Mouse (Mus musculus): Measurements from ENCODE around the gene Neurl1a. TPM values are rescaled to one million over a fixed set of nuclear protein-coding genes. Genes with fewer than 3 reads are reported as not detected.

Neurl1a gene
- total and polyA plus RNA-seq, 3 experiments = 0.03 TPM; not detected in 2

DNA sequence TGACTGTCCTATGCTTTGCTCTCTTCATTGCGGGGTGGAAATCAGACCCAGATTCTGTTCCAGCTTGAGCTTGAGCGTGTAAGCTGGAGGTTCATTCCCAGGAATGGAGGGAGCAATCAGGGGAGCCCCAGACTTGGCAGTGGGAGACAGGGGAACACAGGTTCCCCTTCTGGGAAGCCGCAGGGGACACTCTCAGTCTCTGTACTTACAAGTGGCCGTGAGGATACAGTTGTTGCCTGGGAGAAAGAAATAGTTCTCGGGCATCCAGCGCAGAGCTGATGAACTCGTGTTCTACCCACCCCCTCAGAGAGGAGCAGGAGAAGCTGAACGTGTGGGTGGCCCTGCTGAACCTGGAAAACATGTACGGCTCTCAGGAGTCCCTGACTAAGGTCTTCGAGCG is 49.8 kb upstream of the Neurl1a start (continued):
- no peak for TF ChIP-seq SIN3A (IDR thresholded peaks at IDR 0.05; ENCODE audit: low read length)

GRCm38 (mm10) chr19:47130551-47131125 is 48.0 kb upstream of the Neurl1a start:
- no peaks in the 10 kb centered on the region for H3K27me3 ChIP-seq (ENCODE audit: control insufficient read depth in 1 of 2, insufficient read depth in 2 of 2, low read length in 2 of 2)
- H3K9me3 ChIP-seq (replicated peaks; ENCODE audit: insufficient read depth, low read length) = no peaks in the 10 kb centered on the region
- no peak for TF ChIP-seq CTCF (IDR thresholded peaks at IDR 0.05 in 2 of 3, conservative IDR thresholded peaks at IDR 0.05 in 1 of 3; ENCODE audit: control insufficient read depth in 1 of 3, insufficient read depth in 1 of 3, low read depth in 2 of 3, low read length in 3 of 3, poor library complexity in 1 of 3, severe bottlenecking in 1 of 3)
- TF ChIP-seq RAD21 (IDR thresholded peaks at IDR 0.05; ENCODE audit: low read depth, low read length) = no peak
- TF ChIP-seq NRF1 (IDR thresholded peaks at IDR 0.05; ENCODE audit: insufficient read depth, low read depth, low read length, poor library complexity, severe bottlenecking) = no peak
- no peak for TF ChIP-seq NELFE (IDR thresholded peaks at IDR 0.05; ENCODE audit: low read depth, low read length)
- TF ChIP-seq MXI1 (IDR thresholded peaks at IDR 0.05; ENCODE audit: low read depth, low read length) = no peak
- TF ChIP-seq CHD2 (IDR thresholded peaks at IDR 0.05; ENCODE audit: low read length) = no peak
- no peak for TF ChIP-seq ELF1 (IDR thresholded peaks at IDR 0.05; ENCODE audit: low read depth, low read length)
- no peak for TF ChIP-seq USF1 (IDR thresholded peaks at IDR 0.05; ENCODE audit: low read depth, low read length)
- no peak for TF ChIP-seq MYB (IDR thresholded peaks at IDR 0.05; ENCODE audit: low read depth, low read length)
- TF ChIP-seq TBP (IDR thresholded peaks at IDR 0.05; ENCODE audit: low read depth, low read length) = no peak
- TF ChIP-seq SIN3A (IDR thresholded peaks at IDR 0.05; ENCODE audit: low read length) = no peak
- TF ChIP-seq SMC3 (IDR thresholded peaks at IDR 0.05; ENCODE audit: low read depth, low read length) = no peak
- no peak overlapping the region for H3K27ac ChIP-seq (ENCODE audit: control insufficient read depth, low read depth, low read length)
- no peak for DNase-seq (ENCODE audit: low read depth, low spot score)
- H3K4me1 ChIP-seq (ENCODE audit: control insufficient read depth in 1 of 2, insufficient read depth in 2 of 2, low read length in 2 of 2) = peaks cover 5 to 17% of the 10 kb centered on the region in 2 experiments
- no peaks in the 10 kb centered on the region for H3K79me2 ChIP-seq (ENCODE audit: control insufficient read depth, insufficient read depth, low read length, poor library complexity)
- no peak overlapping the region for H3K9ac ChIP-seq (ENCODE audit: control insufficient read depth, low read depth, low read length, poor library complexity, severe bottlenecking)
- H3K4me3 ChIP-seq (ENCODE audit: control insufficient read depth in 1 of 2, insufficient read depth in 1 of 2, low read depth in 2 of 2, low read length in 2 of 2) = no peak overlapping the region
- peaks cover 18 to 19% of the 10 kb centered on the region in 2 experiments for H3K36me3 ChIP-seq (ENCODE audit: control insufficient read depth in 1 of 2, insufficient read depth in 2 of 2, low read length in 2 of 2)

- peak; percentile 92 for DNase-seq (ENCODE audit: low read depth, low spot score)
- peak overlapping the region; percentile 74 for H3K27ac ChIP-seq (ENCODE audit: control insufficient read depth, low read depth, low read length)
- peaks cover 6% of the 10 kb centered on the region; the same call in 1 of the 2 replicates for H3K79me2 ChIP-seq (ENCODE audit: control insufficient read depth, insufficient read depth, low read length, poor library complexity)
- H3K27me3 ChIP-seq (ENCODE audit: control insufficient read depth in 1 of 2, insufficient read depth in 2 of 2, low read length in 2 of 2) = no peaks in the 10 kb centered on the region
- no peaks in the 10 kb centered on the region for H3K9me3 ChIP-seq (replicated peaks; ENCODE audit: insufficient read depth, low read length)
- no peak overlapping the region for H3K4me3 ChIP-seq (ENCODE audit: control insufficient read depth in 1 of 2, insufficient read depth in 1 of 2, low read depth in 2 of 2, low read length in 2 of 2)
- H3K9ac ChIP-seq (ENCODE audit: control insufficient read depth, low read depth, low read length, poor library complexity, severe bottlenecking) = peak overlapping the region; percentile 38
- peaks cover 8 to 27% of the 10 kb centered on the region in 2 experiments for H3K4me1 ChIP-seq (ENCODE audit: control insufficient read depth in 1 of 2, insufficient read depth in 2 of 2, low read length in 2 of 2)
- H3K36me3 ChIP-seq (ENCODE audit: control insufficient read depth in 1 of 2, insufficient read depth in 2 of 2, low read length in 2 of 2) = peaks cover 11 to 25% of the 10 kb centered on the region in 2 experiments
- no peak for TF ChIP-seq POLR2A (IDR thresholded peaks at IDR 0.05; ENCODE audit: control insufficient read depth in 1 of 2, insufficient read depth in 1 of 2, low read depth in 1 of 2, low read length in 2 of 2, poor library complexity in 1 of 2)
- peak; percentile 49; the same call in 1 of the 2 replicates for TF ChIP-seq MAFK (IDR thresholded peaks at IDR 0.05; ENCODE audit: borderline replicate concordance, low read depth, low read length)
- TF ChIP-seq SIN3A (IDR thresholded peaks at IDR 0.05; ENCODE audit: low read length) = peak; percentile 91
- TF ChIP-seq USF1 (IDR thresholded peaks at IDR 0.05; ENCODE audit: low read depth, low read length) = no peak
- TF ChIP-seq MAX (IDR thresholded peaks at IDR 0.05; ENCODE audit: low read length) = peak; percentile 53
- no peak for TF ChIP-seq USF2 (IDR thresholded peaks at IDR 0.05; ENCODE audit: borderline replicate concordance in 1 of 2, insufficient read depth in 1 of 2, low read depth in 1 of 2, low read length in 2 of 2)
- peak; percentile 49; the same call in 1 of the 2 replicates for TF ChIP-seq GATA1 (IDR thresholded peaks at IDR 0.05; ENCODE audit: low read depth, low read length)
- peak; percentile 81 for TF ChIP-seq MYC (IDR thresholded peaks at IDR 0.05; ENCODE audit: low read depth, low read length)
- peak; percentile 51; the same call in 1 of the 2 replicates for TF ChIP-seq TBP (IDR thresholded peaks at IDR 0.05; ENCODE audit: low read depth, low read length)
- no peak for TF ChIP-seq ZKSCAN1 (IDR thresholded peaks at IDR 0.05; ENCODE audit: low read depth, low read length)
- peak; percentile 50; the same call in 1 of the 2 replicates for TF ChIP-seq ZNF384 (IDR thresholded peaks at IDR 0.05; ENCODE audit: low read depth, low read length)
- TF ChIP-seq MXI1 (IDR thresholded peaks at IDR 0.05; ENCODE audit: low read depth, low read length) = peak; percentile 71; the same call in 1 of the 2 replicates
- TF ChIP-seq ETS1 (IDR thresholded peaks at IDR 0.05; ENCODE audit: low read depth, low read length) = peak; percentile 79
- TF ChIP-seq TCF12 (IDR thresholded peaks at IDR 0.05; ENCODE audit: low read depth, low read length) = peak; percentile 62
- TF ChIP-seq CHD2 (IDR thresholded peaks at IDR 0.05; ENCODE audit: low read length) = peak; percentile 19; the same call in 1 of the 2 replicates
- TF ChIP-seq POLR2AphosphoS5 (IDR thresholded peaks at IDR 0.05; ENCODE audit: borderline replicate concordance, low read depth, low read length) = no peak
- peak; percentile 36; the same call in 1 of the 2 replicates for TF ChIP-seq TAL1 (IDR thresholded peaks at IDR 0.05; ENCODE audit: low read length)
- TF ChIP-seq SMC3 (IDR thresholded peaks at IDR 0.05; ENCODE audit: low read depth, low read length) = peak; percentile 13; the same call in 1 of the 2 replicates
- no peak for TF ChIP-seq ZC3H11A (IDR thresholded peaks at IDR 0.05; ENCODE audit: low read depth, low read length)
- no peak for TF ChIP-seq E2F4 (IDR thresholded peaks at IDR 0.05; ENCODE audit: borderline replicate concordance, low read depth, low read length)
- no peak for TF ChIP-seq HCFC1 (IDR thresholded peaks at IDR 0.05; ENCODE audit: low read depth, low read length)
- 0 out of 2 replicates have a peak, but pooled peaks have one; percentile 50 for TF ChIP-seq JUND (IDR thresholded peaks at IDR 0.05; ENCODE audit: low read depth, low read length)
- no peak for TF ChIP-seq RAD21 (IDR thresholded peaks at IDR 0.05; ENCODE audit: low read depth, low read length)
Observed at GRCm38 (mm10) chr19:47133161-47133560, 45.5 kb upstream of the Neurl1a start.

Data from MEL (cell line).